Mouse (Mus musculus) liver, adult 2 months (tissue): ENCODE results near the gene Tprg. TPM values are rescaled to one million over a fixed set of nuclear protein-coding genes. Genes with fewer than 3 reads are reported as not detected.

Experiments
- DNase-seq: peaks from one replicate; pipeline ENCODE4 v3.0.0-alpha.2; 2011; ENCODE audit warnings: low read depth, low spot score; ENCODE audit errors: extremely low read depth
- H3K27ac ChIP-seq: fragments of 200-500 bp; replicated peaks from 2 replicates; pipeline ENCODE4 v1.5.1; 2012; ENCODE audit warnings: low read depth, mild to moderate bottlenecking, control low read depth, inconsistent platforms, low read length; ENCODE audit not compliant: insufficient read depth
- H3K27me3 ChIP-seq: fragments of 200-500 bp; 2 replicates; pipeline ENCODE4 v1.6.1; 2012; ENCODE audit warnings: mild to moderate bottlenecking, moderate library complexity, low read length, inconsistent platforms; ENCODE audit not compliant: control insufficient read depth, insufficient read depth
- H3K36me3 ChIP-seq: fragments of 200-500 bp; 2 replicates; pipeline ENCODE4 v1.6.1; 2012; ENCODE audit warnings: low read length, inconsistent platforms; ENCODE audit not compliant: control insufficient read depth, insufficient read depth
- H3K4me1 ChIP-seq: fragments of 200-500 bp; 2 replicates; pipeline ENCODE4 v1.6.1; 2011; ENCODE audit warnings: low read length; ENCODE audit not compliant: control insufficient read depth, insufficient read depth
- H3K4me3 ChIP-seq: fragments of 200-500 bp; 2 replicates; pipeline ENCODE4 v1.5.1; 2011; ENCODE audit warnings: low read depth, mild to moderate bottlenecking, control low read depth, low read length, moderate library complexity; ENCODE audit not compliant: insufficient read depth
- H3K79me2 ChIP-seq: fragments of 200-500 bp; 2 replicates; pipeline ENCODE4 v1.6.1; 2012; ENCODE audit warnings: inconsistent platforms, mild to moderate bottlenecking, low read length, moderate library complexity; ENCODE audit not compliant: control insufficient read depth, insufficient read depth
- H3K9ac ChIP-seq: fragments of 200-500 bp; 2 replicates; pipeline ENCODE4 v1.6.1; 2012; ENCODE audit warnings: low read depth, mild to moderate bottlenecking, control low read depth, inconsistent platforms, low read length
- CTCF ChIP-seq: fragments of 200-500 bp; IDR thresholded peaks from 2 replicates; pipeline ENCODE4 v1.5.1; 2011; ENCODE audit warnings: low read depth, low read length, control low read depth
- POLR2A ChIP-seq: fragments of 200-500 bp; IDR thresholded peaks from 2 replicates; pipeline ENCODE4 v1.6.1; 2011; ENCODE audit warnings: low read length, control low read depth; ENCODE audit not compliant: insufficient read depth; ENCODE audit errors: extremely low read depth
- WGBS: fragments of 180-500 bp; shearing (Covaris S2); methylation state at CpG from one replicate; pipeline ENCODE4 v1.1.7; 2018; 5-methylcytosine and 5-hydroxymethylcytosine counted together
- polyA plus RNA-seq: library from polyadenylated mRNA; depleted of rRNA; stranded (reverse); fragments of >200 nt; gene quantifications from 2 replicates; pipeline ENCODE4 v1.2.3, GENCODE M21; 2012
- total RNA-seq: library from RNA; depleted of rRNA; stranded (reverse); fragments of >200 nt; gene quantifications from 2 replicates; pipeline ENCODE4 v1.2.3, GENCODE M21; 2014

The Tprg gene
- total and polyA plus RNA-seq, 2 experiments = not detected

- TF ChIP-seq POLR2A (no peak), CTCF (no peak)
- WGBS = 73% methylated on average over 3 of the region's 3 CpGs
These were observed 124.7 kb downstream of the Tprg start for GRCm38 (mm10) chr16:25411307-25411706.

GRCm38 (mm10) chr16:25413885-25414284 lies 127.3 kb downstream of the Tprg start:
- WGBS = 55% methylated on average over 1 of the region's 1 CpGs
- no peak overlapping the region for H3K4me3 ChIP-seq

More at GRCm38 (mm10) chr16:25411307-25411706, 124.7 kb downstream of the Tprg start:
- Histone ChIP-seq H3K4me1 (no peaks in the 10 kb centered on the region), H3K9ac (no peak overlapping the region), H3K79me2 (no peaks in the 10 kb centered on the region), H3K27me3 (no peaks in the 10 kb centered on the region), H3K36me3 (no peaks in the 10 kb centered on the region), H3K27ac (no peak overlapping the region), H3K4me3 (no peak overlapping the region)
- DNase-seq = no peak

GRCm38 (mm10) chr16:25415186-25415585 lies 128.6 kb downstream of the Tprg start:
- Histone ChIP-seq H3K4me3 (no peak overlapping the region), H3K36me3 (no peaks in the 10 kb centered on the region), H3K4me1 (no peaks in the 10 kb centered on the region), H3K27ac (no peak overlapping the region), H3K9ac (no peak overlapping the region), H3K27me3 (no peaks in the 10 kb centered on the region), H3K79me2 (no peaks in the 10 kb centered on the region)
- DNase-seq = no peak
- TF ChIP-seq CTCF = no peak
- TF ChIP-seq POLR2A = no peak

More at GRCm38 (mm10) chr16:25413885-25414284, 127.3 kb downstream of the Tprg start:
- no peak overlapping the region for H3K27ac ChIP-seq
- H3K27me3 ChIP-seq = no peaks in the 10 kb centered on the region
- H3K79me2 ChIP-seq = no peaks in the 10 kb centered on the region
- no peak for DNase-seq
- H3K36me3 ChIP-seq = no peaks in the 10 kb centered on the region
- TF ChIP-seq POLR2A = no peak
- no peak overlapping the region for H3K9ac ChIP-seq
- H3K4me1 ChIP-seq = no peaks in the 10 kb centered on the region

- H3K36me3 ChIP-seq = no peaks in the 10 kb centered on the region
- H3K4me3 ChIP-seq = no peak overlapping the region
- no peak overlapping the region for H3K27ac ChIP-seq
- no peak overlapping the region for H3K9ac ChIP-seq
- H3K4me1 ChIP-seq = no peaks in the 10 kb centered on the region
- DNase-seq = no peak
- no peak for TF ChIP-seq CTCF
- TF ChIP-seq POLR2A = no peak
- H3K79me2 ChIP-seq = no peaks in the 10 kb centered on the region
- no peaks in the 10 kb centered on the region for H3K27me3 ChIP-seq
- WGBS = 52% methylated on average over 11 of the region's 11 CpGs
These were observed 131.4 kb downstream of the Tprg start for GRCm38 (mm10) chr16:25417875-25418630.

- H3K27me3 ChIP-seq = no peaks in the 10 kb centered on the region
- H3K36me3 ChIP-seq = no peaks in the 10 kb centered on the region
- no peaks in the 10 kb centered on the region for H3K4me1 ChIP-seq
- TF ChIP-seq POLR2A (no peak), CTCF (no peak)
- DNase-seq = no peak
- H3K9ac ChIP-seq = no peak overlapping the region
- H3K27ac ChIP-seq = no peak overlapping the region
- WGBS = 70% methylated on average over 4 of the region's 4 CpGs
- H3K79me2 ChIP-seq = no peaks in the 10 kb centered on the region
- no peak overlapping the region for H3K4me3 ChIP-seq
These were observed 136.4 kb downstream of the Tprg start for GRCm38 (mm10) chr16:25422997-25423396.

- Histone ChIP-seq H3K9ac (no peak overlapping the region), H3K4me1 (no peaks in the 10 kb centered on the region), H3K4me3 (no peak overlapping the region), H3K36me3 (no peaks in the 10 kb centered on the region), H3K27ac (no peak overlapping the region), H3K79me2 (no peaks in the 10 kb centered on the region), H3K27me3 (no peaks in the 10 kb centered on the region)
- WGBS = 78% methylated on average over 4 of the region's 4 CpGs
- no peak for TF ChIP-seq CTCF
- TF ChIP-seq POLR2A = no peak
- no peak for DNase-seq
These were observed 137.4 kb downstream of the Tprg start for GRCm38 (mm10) chr16:25424001-25424400.
